Mouse (Mus musculus) heart, embryonic 16.5 days (tissue): ENCODE data around the gene Wnt8b. TPM values are rescaled to one million over a fixed set of nuclear protein-coding genes. Genes with fewer than 3 reads are reported as not detected.

Experiments
- ATAC-seq: fragments of 200-750 bp; cut with Nextera tagmentation; replicated peaks from 2 replicates; pipeline ENCODE4 v1.8.0; 2017; ENCODE audit warnings: moderate number of reproducible peaks; ENCODE audit not compliant: insufficient read depth, low FRiP score; ENCODE audit errors: extremely low read depth
- H3K27ac ChIP-seq: fragments of 300-500 bp; sonication (generic); 2 replicates; pipeline ENCODE4 v1.5.1; 2014; ENCODE audit warnings: mild to moderate bottlenecking, low read length, control low read depth, moderate library complexity
- H3K27me3 ChIP-seq: fragments of 300-500 bp; sonication (generic); 2 replicates; pipeline ENCODE4 v1.6.1; 2014; ENCODE audit warnings: low read length, mixed read lengths; ENCODE audit not compliant: control insufficient read depth, insufficient read depth
- H3K36me3 ChIP-seq: fragments of 300-500 bp; sonication (generic); 2 replicates; pipeline ENCODE4 v1.6.1; 2014; ENCODE audit not compliant: control insufficient read depth, insufficient read depth
- H3K4me1 ChIP-seq: fragments of 300-500 bp; sonication (generic); 2 replicates; pipeline ENCODE4 v1.6.1; 2014; ENCODE audit warnings: low read length, mixed read lengths; ENCODE audit not compliant: control insufficient read depth, insufficient read depth
- H3K4me2 ChIP-seq: fragments of 300-500 bp; sonication (generic); 2 replicates; pipeline ENCODE4 v1.6.1; 2014; ENCODE audit warnings: low read depth, mild to moderate bottlenecking, control low read depth, low read length
- H3K4me3 ChIP-seq: fragments of 300-500 bp; sonication (generic); 2 replicates; pipeline ENCODE4 v1.5.1; 2014; ENCODE audit warnings: mild to moderate bottlenecking, control low read depth, low read length
- H3K9ac ChIP-seq: fragments of 300-500 bp; sonication (generic); 2 replicates; pipeline ENCODE4 v1.6.1; 2014; ENCODE audit warnings: low read length, control low read depth
- H3K9me3 ChIP-seq: fragments of 300-500 bp; sonication (generic); replicated peaks from 2 replicates; pipeline ENCODE4 v1.6.1; 2016; ENCODE audit warnings: low read length; ENCODE audit not compliant: control insufficient read depth
- WGBS: fragments of 180-500 bp; shearing (Covaris S2); extraction: QIAGEN DNeasy Blood & Tissue Kit; methylation state at CpG from one replicate; pipeline ENCODE4 v1.1.7; 2014; 5-methylcytosine and 5-hydroxymethylcytosine counted together
- polyA plus RNA-seq: library from polyadenylated mRNA; unstranded; fragments of >200 nt; fragmentation: Nextera tagmentation; extraction: Ambion mirVana; gene quantifications from 2 replicates; pipeline ENCODE4 v1.2.1, GENCODE M21; 2015

The Wnt8b gene
- polyA plus RNA-seq, 1 experiment from 2014 or later, result 0.08 TPM

DNA sequence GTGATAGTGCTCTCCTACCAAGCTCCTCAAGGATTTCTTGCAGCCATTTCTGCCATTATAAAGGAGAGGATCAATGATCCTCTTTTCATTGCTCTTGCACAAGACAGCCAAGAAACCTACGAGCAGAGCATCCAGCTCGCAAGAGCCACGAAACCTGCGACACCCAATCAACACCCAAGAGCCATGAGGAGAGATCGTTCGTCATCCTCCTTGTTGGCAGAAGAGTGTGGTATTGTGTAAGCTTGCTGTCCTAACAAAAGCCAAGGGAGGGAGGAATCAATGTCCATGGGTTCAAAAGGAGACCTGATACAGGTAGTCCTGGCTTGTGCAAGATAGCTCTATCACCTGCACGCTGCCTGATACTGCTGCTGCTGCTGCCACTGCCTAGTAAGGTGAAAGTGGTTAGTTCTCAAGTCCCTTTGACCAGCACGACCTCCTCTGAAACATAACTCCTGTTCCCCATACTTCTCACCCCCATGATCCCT lies 49.5 kb downstream of the Wnt8b start:
- no peak overlapping the region for H3K27ac ChIP-seq
- no peak overlapping the region for H3K9ac ChIP-seq
- H3K27me3 ChIP-seq, result no peaks in the 10 kb centered on the region
- peaks cover 7% of the 10 kb centered on the region for H3K9me3 ChIP-seq
- H3K4me3 ChIP-seq, result no peak overlapping the region
- no peaks in the 10 kb centered on the region for H3K36me3 ChIP-seq
- WGBS, result 85% methylated on average over 8 of the region's 8 CpGs
- no peak overlapping the region for H3K4me2 ChIP-seq
- H3K4me1 ChIP-seq, result peaks cover 3% of the 10 kb centered on the region; the same call in 1 of the 2 replicates
- ATAC-seq, result no peak

DNA sequence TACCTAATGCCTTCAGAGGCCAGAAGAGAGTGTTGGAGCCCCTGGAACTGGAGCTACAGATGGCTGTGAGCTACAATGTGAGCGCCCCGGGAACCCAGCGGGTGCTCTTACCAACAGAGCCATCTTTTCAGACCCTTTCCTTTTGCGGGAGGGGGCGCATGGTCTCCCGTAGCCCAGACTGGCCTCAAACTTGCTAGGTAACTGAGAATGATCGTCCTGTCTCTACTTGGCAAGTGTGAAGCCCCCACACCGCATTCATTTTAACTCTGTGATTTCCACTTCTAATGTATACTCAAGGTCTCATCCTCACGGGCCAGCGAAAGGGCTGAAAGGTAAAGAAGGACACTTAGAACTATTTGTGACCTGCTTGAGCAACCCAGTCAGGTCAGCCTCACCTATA lies 51.1 kb downstream of the Wnt8b start:
- Histone ChIP-seq H3K27ac (no peak overlapping the region), H3K9me3 (peaks cover 7% of the 10 kb centered on the region), H3K4me3 (no peak overlapping the region), H3K36me3 (peaks cover 16% of the 10 kb centered on the region), H3K27me3 (no peaks in the 10 kb centered on the region), H3K4me2 (no peak overlapping the region), H3K4me1 (peaks cover 3% of the 10 kb centered on the region; the same call in 1 of the 2 replicates), H3K9ac (no peak overlapping the region)
- WGBS, result 64% methylated on average over 10 of the region's 10 CpGs
- ATAC-seq, result no peak

DNA sequence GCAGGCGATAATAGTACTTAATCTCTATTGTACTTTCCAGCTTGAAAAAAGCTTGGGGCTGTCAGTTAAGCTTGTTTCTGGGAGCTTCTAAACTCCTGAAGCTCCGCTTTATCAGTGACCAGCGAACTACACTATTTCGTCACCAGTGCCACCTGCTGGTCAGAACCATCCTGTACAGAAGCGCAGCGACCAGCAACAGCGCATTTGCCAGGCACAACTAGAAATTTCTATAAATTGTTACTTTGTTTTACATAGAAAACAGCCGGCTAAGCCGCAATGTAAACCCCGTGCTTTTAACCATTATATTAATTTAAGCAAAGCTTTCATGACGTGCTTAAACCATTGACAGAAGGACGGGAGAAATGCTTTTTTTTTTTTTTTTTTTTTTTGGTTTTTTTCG lies 51.5 kb downstream of the Wnt8b start:
- WGBS, result 4% methylated on average over 13 of the region's 13 CpGs
- H3K9ac ChIP-seq, result no peak overlapping the region
- no peaks in the 10 kb centered on the region for H3K27me3 ChIP-seq
- H3K36me3 ChIP-seq, result peaks cover 20% of the 10 kb centered on the region
- peaks cover 7% of the 10 kb centered on the region for H3K9me3 ChIP-seq
- H3K4me3 ChIP-seq, result peak overlapping the region; percentile 70
- H3K4me2 ChIP-seq, result peak overlapping the region; percentile 91
- no peak; the same call in 1 of the 2 replicates for ATAC-seq
- no peak overlapping the region for H3K27ac ChIP-seq
- H3K4me1 ChIP-seq, result peaks cover 3% of the 10 kb centered on the region; the same call in 1 of the 2 replicates

DNA sequence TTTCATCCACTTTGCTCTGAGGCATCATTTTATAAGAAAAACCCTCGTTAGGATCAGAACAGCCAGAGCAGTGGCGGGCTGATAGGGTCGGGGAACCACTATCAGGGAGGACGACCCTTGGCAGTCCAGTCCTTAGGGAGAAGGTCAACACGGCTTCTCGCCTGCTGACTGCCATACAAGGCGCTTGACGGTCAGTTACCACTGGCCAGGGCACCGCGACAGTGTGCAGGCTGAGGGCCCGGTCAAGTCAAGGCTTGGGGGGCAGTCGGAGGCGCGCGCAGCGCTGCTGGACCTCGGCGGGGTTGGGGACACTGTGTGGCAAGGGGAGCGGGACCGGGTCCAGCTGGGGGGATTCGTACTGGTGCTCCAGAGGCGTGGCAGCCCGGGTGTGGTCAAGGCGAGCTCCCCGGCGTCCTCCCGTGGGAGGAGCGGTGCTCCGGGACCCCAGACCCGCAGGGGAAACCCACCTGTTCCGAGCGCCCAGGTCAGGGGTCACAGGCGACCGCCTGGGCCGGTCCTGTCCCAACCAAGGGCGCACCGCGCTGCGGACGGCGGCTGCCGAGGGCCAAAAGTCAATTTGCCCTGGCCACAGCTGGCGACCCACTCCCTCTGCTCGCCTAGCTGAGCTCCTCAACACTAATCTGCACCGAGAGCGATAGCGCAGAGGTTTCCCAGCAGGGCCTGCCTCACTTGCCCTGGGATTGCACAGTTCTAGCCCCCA lies 52.2 kb downstream of the Wnt8b start, which contains the start of gene Sec31b:
Gene Sec31b, minus strand, starts transcription at position 544 of the 721 bp plus-strand sequence.
- 2% methylated on average over 47 of the region's 47 CpGs for WGBS
- peak; percentile 61 for ATAC-seq
- no peak within 1 kb of the TSS; the same call in 1 of the 2 replicates for H3K27ac ChIP-seq

DNA sequence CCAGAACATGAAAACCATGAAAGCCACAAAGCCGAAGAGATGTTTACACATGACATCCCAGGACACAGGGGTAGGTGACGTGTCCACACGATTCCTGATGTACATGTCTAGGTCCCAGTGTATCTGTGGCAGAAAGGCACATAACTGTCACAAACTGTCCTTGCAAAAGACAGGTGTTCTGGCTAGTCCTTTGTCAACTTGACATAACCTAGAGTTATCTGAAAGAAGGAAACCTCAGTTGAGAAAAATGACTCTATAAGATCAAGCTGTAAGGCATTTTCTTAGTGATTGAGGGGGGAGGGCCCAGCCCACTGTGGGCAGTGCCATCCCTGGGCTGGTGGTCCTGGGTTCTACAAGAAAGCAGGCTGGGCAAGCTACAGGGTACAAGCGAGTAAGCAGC lies 59.5 kb downstream of the Wnt8b start, which contains the start of gene Gm20538:
Gene Gm20538, minus strand, starts transcription at position 101 of the 400 bp plus-strand sequence.
- Histone ChIP-seq H3K9me3 (no peaks in the 10 kb centered on the region), H3K27ac (no peak within 1 kb of the TSS), H3K9ac (no peak within 1 kb of the TSS), H3K4me2 (peak within 1 kb of the TSS; percentile 70; the same call in 1 of the 2 replicates), H3K4me1 (peaks cover 14% of the 10 kb centered on the region), H3K4me3 (no peak within 1 kb of the TSS), H3K27me3 (no peaks in the 10 kb centered on the region), H3K36me3 (peaks cover 55% of the 10 kb centered on the region)
- no peak for ATAC-seq
- WGBS, result 97% methylated on average over 4 of the region's 4 CpGs

More for the DNA sequence above, 52.2 kb downstream of the Wnt8b start, which contains the start of gene Sec31b:
- peak within 1 kb of the TSS; percentile 70 for H3K4me3 ChIP-seq
- peak within 1 kb of the TSS; percentile 91 for H3K4me2 ChIP-seq
- H3K9ac ChIP-seq, result peak within 1 kb of the TSS; percentile 85
- H3K4me1 ChIP-seq, result peaks cover 3% of the 10 kb centered on the region; the same call in 1 of the 2 replicates
- H3K9me3 ChIP-seq, result peaks cover 7% of the 10 kb centered on the region
- H3K27me3 ChIP-seq, result no peaks in the 10 kb centered on the region
- H3K36me3 ChIP-seq, result peaks cover 27% of the 10 kb centered on the region

DNA sequence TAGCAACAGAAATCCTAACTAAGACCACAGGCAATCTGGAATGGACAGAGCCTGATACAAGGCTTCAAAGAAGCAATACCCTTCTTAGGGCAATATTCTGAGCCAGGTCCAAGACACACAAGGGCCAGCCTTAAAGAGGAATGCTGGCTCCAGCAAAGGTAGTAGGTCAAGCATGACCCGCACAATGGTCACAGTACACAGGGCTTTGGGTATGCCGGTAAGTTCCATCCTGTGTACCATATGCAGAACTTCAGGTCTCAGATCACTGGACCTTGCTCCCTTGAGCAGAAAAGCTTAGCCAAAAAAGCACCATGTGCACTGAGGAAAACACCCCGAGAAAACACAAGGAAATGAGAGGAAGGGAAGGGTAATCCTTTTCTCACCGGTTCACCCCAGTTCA lies 60.0 kb downstream of the Wnt8b start:
- H3K27me3 ChIP-seq, result no peaks in the 10 kb centered on the region
- peaks cover 14% of the 10 kb centered on the region for H3K4me1 ChIP-seq
- no peaks in the 10 kb centered on the region for H3K9me3 ChIP-seq
- H3K9ac ChIP-seq, result no peak overlapping the region
- peaks cover 50% of the 10 kb centered on the region for H3K36me3 ChIP-seq
- WGBS, result 93% methylated on average over 4 of the region's 4 CpGs
- H3K27ac ChIP-seq, result no peak overlapping the region
- no peak overlapping the region for H3K4me3 ChIP-seq
- 0 out of 2 replicates have a peak overlapping the region, but pooled peaks have one; percentile 70 for H3K4me2 ChIP-seq
- ATAC-seq, result no peak

DNA sequence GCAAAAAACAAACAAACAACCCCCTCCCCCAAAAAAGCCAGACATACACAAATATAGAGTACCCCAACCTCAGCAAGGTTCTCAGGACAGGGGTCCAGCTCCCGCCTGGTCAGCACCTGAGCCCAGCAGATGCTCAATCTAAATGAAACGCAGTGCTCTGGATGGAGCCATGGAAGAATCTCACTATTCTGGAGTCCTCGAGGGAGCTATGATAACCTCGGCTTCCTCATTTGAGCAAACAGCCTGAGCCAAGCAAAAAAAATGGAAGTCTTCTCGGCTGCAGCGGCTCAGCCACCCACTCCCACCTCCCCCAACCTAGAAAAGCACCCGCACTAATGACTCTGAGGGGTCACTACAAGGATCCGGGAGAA lies 61.2 kb downstream of the Wnt8b start:
- WGBS, result 2% methylated on average over 8 of the region's 8 CpGs
- Histone ChIP-seq H3K4me2 (peak overlapping the region; percentile 70), H3K36me3 (peaks cover 38% of the 10 kb centered on the region), H3K9me3 (no peaks in the 10 kb centered on the region), H3K4me1 (peaks cover 14% of the 10 kb centered on the region), H3K27me3 (no peaks in the 10 kb centered on the region), H3K9ac (peak overlapping the region; percentile 86), H3K4me3 (peak overlapping the region; percentile 65), H3K27ac (peak overlapping the region; percentile 76)
- 0 out of 2 replicates have a peak, but pooled peaks have one; percentile 4 for ATAC-seq

DNA sequence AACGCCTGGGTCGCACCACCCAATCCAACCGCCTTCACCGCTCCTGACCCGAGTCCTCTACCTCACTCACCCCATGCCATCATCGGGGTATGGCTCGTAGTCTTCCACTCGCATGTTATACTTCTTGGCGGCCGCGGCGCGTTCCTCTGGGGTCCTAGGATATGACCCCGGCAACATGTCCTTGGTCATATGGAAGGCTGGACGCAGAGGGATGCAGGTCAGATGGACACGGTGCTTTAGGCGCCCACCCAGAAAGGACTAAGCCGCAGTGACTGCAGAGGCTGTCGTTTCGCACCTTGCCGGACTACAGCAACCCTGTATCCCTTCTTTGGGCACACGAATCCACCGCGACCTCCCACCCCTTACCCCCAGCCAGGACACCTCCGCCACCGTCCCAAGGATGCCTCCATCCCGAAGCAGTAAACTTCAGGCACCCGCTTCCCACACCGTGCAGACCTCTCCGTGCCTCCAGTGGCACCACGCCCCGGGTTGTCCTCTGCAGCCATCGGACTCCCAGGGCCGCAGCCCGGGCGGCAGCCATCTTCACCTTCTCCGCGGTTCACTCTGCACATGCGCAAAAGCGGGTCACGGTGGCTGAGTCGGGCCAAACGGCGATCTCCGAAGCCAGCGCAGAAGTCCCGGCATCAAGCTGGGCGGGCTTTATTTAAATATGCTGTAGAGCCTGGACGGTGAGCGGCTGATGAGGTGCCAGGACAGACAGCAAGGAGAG lies 61.8 kb downstream of the Wnt8b start, which contains the start of gene Ndufb8:
Gene Ndufb8, minus strand, starts transcription at position 580 of the 730 bp plus-strand sequence.
- peak within 1 kb of the TSS; percentile 70 for H3K4me2 ChIP-seq
- peaks cover 14% of the 10 kb centered on the region for H3K4me1 ChIP-seq
- WGBS, result under 1% methylated on average over 50 of the region's 50 CpGs
- no peaks in the 10 kb centered on the region for H3K9me3 ChIP-seq
- no peaks in the 10 kb centered on the region for H3K27me3 ChIP-seq
- H3K36me3 ChIP-seq, result peaks cover 33% of the 10 kb centered on the region
- H3K4me3 ChIP-seq, result peak within 1 kb of the TSS; percentile 65
- H3K27ac ChIP-seq, result peak within 1 kb of the TSS; percentile 76
- H3K9ac ChIP-seq, result peak within 1 kb of the TSS; percentile 86
- peak; percentile 89 for ATAC-seq
